Mouse (Mus musculus): Measurements from ENCODE around the gene Xiap. TPM values are rescaled to one million over a fixed set of nuclear protein-coding genes. Genes with fewer than 3 reads are reported as not detected.
A peak's percentile ranks its signal among the peaks of the same experiment; 100 is the strongest.

Xiap gene
- polyA plus RNA-seq, 2 experiments: 6.8 to 10.9 TPM

DNA sequence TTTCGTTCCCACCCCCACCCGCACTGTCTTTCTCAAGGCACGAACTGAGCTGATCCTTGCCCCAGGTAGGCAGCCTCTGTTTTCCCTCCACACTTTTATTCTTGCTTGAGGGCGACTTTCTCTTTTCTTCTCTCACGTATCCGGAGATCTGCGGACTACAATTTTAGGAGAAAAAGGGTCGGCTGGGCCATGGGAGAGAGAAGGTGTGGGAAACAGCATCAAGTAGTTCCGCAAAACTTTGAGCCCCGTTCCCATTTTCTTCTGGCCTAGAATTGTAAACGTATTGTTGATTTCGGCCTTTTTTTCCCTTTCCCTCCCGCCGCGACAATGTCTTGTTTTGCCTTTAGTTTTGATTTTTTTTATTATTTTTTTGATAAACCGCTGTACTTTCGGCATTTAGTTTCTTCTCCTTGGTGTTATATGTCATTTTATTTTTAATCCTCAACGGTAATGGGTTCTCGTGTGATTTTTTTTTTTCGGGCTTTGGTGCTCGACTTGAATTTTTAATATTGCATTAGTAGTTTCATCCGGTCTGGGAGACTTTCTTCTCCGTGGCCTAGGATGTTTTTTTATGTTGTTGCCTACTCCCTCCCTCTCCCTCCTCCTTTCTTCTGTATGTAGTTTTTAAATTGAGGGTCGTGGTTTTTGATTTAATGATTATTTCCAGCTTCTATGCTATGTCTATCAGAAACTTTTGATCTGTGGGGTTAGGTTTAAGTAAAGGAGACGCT lies 91.7 kb downstream of the Xiap start:
- no peaks in the 10 kb centered on the region for H3K36me3 ChIP-seq (replicated peaks; ENCODE audit: control insufficient read depth, insufficient read depth, low read depth)
- H3K4me1 ChIP-seq (replicated peaks; ENCODE audit: control insufficient read depth in 2 of 2, insufficient read depth in 2 of 2, low read length in 1 of 2): peaks cover 2 to 8% of the 10 kb centered on the region in 2 experiments; a peak in 3 of 4 replicates
- peak overlapping the region; percentile 92 for H3K27ac ChIP-seq
- peak overlapping the region; percentile 85 to 94 for H3K4me3 ChIP-seq (ENCODE audit: insufficient read depth in 1 of 2, low read depth in 2 of 2, low read length in 2 of 2)
- no peak for TF ChIP-seq CTCF (IDR thresholded peaks at IDR 0.05; ENCODE audit: low read depth)
- 6% methylated on average over 25 of the region's 25 CpGs for WGBS (ENCODE audit: insufficient replicate concordance)
- H3K4me2 ChIP-seq (ENCODE audit: low read depth): peak overlapping the region; percentile 76
- ATAC-seq (ENCODE audit: insufficient read depth) (no peak), DNase-seq (ENCODE audit: low read depth in 3 of 3, low spot score in 3 of 3) (no peak)
- H3K9ac ChIP-seq (replicated peaks): peak overlapping the region; percentile 77
- no peaks in the 10 kb centered on the region for H3K9me3 ChIP-seq (ENCODE audit: control insufficient read depth, low read length)
- no peaks in the 10 kb centered on the region for H3K27me3 ChIP-seq (ENCODE audit: control insufficient read depth, insufficient read depth, low read length)

DNA sequence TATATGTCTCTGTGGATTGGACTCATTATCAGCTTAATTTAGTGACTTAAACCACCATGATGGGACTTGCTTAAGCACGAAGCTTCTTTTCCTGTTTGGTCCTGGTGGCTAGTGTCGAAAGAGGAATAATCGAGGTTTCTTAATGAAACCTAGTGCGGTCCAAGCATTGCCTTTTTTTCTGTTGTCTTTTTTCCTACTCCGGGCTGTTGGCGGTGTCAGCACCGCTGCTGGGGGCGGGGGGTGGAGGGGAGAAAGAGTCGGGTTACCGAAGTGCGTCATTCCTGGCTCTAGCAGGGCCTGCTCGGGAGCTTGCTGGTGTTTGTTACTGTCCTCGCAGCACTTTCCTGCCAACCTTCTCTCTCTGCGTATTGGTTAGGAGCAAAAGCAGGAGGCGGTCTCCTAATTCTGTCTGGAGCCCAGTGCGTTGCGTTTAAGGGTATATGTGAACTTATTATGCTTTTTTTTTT lies 92.5 kb downstream of the Xiap start:
- Histone ChIP-seq H3K4me1 (replicated peaks; ENCODE audit: control insufficient read depth in 2 of 2, insufficient read depth in 2 of 2, low read length in 1 of 2) (peaks cover 2 to 8% of the 10 kb centered on the region in 2 experiments; a peak in 3 of 4 replicates), H3K27ac (peak overlapping the region; percentile 92), H3K4me2 (ENCODE audit: low read depth) (peak overlapping the region; percentile 76), H3K9ac (replicated peaks) (peak overlapping the region; percentile 77), H3K27me3 (ENCODE audit: control insufficient read depth, insufficient read depth, low read length) (no peaks in the 10 kb centered on the region), H3K9me3 (ENCODE audit: control insufficient read depth, low read length) (no peaks in the 10 kb centered on the region), H3K4me3 (ENCODE audit: insufficient read depth in 1 of 2, low read depth in 2 of 2, low read length in 2 of 2) (peak overlapping the region; percentile 85 to 94), H3K36me3 (replicated peaks; ENCODE audit: control insufficient read depth, insufficient read depth, low read depth) (no peaks in the 10 kb centered on the region)
- DNase-seq (ENCODE audit: low read depth in 3 of 3, low spot score in 3 of 3): peak; percentile 62 to 70 (median 69)
- TF ChIP-seq CTCF (IDR thresholded peaks at IDR 0.05; ENCODE audit: low read depth) (no peak), EP300 (IDR thresholded peaks at IDR 0.05; ENCODE audit: low read depth) (no peak)
- ATAC-seq (ENCODE audit: insufficient read depth): peak; percentile 40
- WGBS (ENCODE audit: insufficient replicate concordance): 5% methylated on average over 17 of the region's 17 CpGs

DNA sequence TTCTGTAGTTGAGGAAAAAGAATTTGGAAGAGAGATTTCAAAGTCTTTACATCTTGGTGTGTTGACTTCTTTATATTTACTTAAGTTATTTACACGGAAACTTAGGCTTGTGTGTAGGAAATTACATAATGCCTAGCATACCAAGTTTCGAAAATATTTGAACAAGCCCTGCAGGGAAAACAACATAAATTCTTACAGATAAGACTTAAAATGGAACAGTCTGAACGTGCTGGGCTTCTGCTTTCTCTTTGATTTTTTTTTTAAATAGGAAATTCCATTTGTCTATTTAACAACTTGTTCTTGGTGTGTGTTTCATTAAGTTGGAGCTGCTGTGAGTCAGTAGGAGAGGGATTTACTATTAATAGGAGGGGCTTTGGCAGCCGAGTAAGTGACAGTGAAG lies 93.6 kb downstream of the Xiap start:
- H3K36me3 ChIP-seq (replicated peaks; ENCODE audit: control insufficient read depth, insufficient read depth, low read depth): no peaks in the 10 kb centered on the region
- DNase-seq (ENCODE audit: low read depth in 3 of 3, low spot score in 3 of 3): no peak
- H3K4me3 ChIP-seq (ENCODE audit: insufficient read depth in 1 of 2, low read depth in 2 of 2, low read length in 2 of 2): peak overlapping the region; percentile 85 to 94
- H3K9ac ChIP-seq (replicated peaks): peak overlapping the region; percentile 66
- ATAC-seq (ENCODE audit: insufficient read depth): no peak
- no peaks in the 10 kb centered on the region for H3K27me3 ChIP-seq (ENCODE audit: control insufficient read depth, insufficient read depth, low read length)
- H3K9me3 ChIP-seq (ENCODE audit: control insufficient read depth, low read length): no peaks in the 10 kb centered on the region
- no peak for TF ChIP-seq CTCF (IDR thresholded peaks at IDR 0.05; ENCODE audit: low read depth)
- H3K4me2 ChIP-seq (ENCODE audit: low read depth): peak overlapping the region; percentile 76
- 12% methylated on average over 4 of the region's 4 CpGs for WGBS (ENCODE audit: insufficient replicate concordance)
- no peak overlapping the region for H3K27ac ChIP-seq
- peaks cover under 1 to 6% of the 10 kb centered on the region in 2 experiments; a peak in 3 of 4 replicates for H3K4me1 ChIP-seq (replicated peaks; ENCODE audit: control insufficient read depth in 2 of 2, insufficient read depth in 2 of 2, low read length in 1 of 2)

Other genes starting within 250 kb of the Xiap start
- 11.4 and 13.3 TPM in 2 replicates for gene Thoc2, start 139.0 kb upstream of the Xiap start, polyA plus RNA-seq (2012; rRNA removed)
- gene Thoc2, start 139.0 kb upstream of the Xiap start, polyA plus RNA-seq (2014; fragmentation: Nextera tagmentation; extraction: Ambion mirVana): 29.3 and 31.3 TPM in 2 replicates
- gene Stag2, start 89.6 kb downstream of the Xiap start, polyA plus RNA-seq (2012; rRNA removed): 10.3 and 21.3 TPM in 2 replicates
- 39.5 and 39.6 TPM in 2 replicates for gene Stag2, start 89.6 kb downstream of the Xiap start, polyA plus RNA-seq (2014; fragmentation: Nextera tagmentation; extraction: Ambion mirVana)